Mouse (Mus musculus): ENCODE measurements around the gene Rxra.

Rxra gene

DNA sequence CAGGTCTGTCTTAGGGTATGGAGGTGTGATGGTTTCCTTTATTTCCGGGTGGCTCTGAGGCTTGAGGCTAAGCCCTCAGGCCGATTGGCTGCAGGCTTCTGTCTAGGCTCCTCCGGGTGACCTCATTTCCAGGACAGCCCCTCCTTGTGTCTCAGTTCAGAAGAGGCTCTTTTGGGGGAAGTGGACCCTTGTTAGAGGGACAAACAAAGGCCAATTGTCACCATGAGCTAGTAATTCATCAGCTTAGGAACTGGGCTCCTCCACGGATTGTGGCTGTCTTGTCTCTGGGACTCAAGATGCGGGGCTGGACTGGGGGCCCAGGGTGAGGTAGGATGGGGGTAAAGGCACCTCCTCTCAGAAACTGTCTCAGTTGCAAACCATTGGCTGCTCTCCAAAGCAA is 5.5 kb upstream of the Rxra start:
- no peak for DNase-seq (ENCODE audit: low spot score in 2 of 2)

DNA sequence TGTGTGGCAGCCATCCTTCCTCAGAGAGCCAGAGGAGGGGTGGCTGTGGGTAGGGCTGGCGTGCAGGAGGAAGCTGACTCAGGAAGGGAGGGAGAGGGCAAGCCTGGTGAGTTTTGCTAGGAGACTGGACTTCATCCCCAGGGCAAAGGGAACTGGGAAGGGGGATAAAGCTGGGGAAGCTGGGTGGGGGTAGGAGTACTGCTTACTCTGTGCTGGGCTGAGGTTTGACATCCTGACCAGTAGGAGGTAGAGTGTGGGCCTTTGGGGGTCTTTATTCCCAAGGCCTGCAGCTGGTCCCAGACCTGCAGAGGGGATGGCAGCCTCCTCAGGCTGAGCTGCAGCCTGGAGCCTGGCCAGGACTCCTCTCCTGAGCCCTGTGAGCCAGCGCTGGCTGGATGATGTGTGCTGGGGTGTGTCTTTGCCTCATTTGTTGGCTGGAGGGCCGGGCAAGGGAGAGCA is 4.6 kb upstream of the Rxra start:
- no peak for DNase-seq (ENCODE audit: low spot score in 2 of 2)

DNA sequence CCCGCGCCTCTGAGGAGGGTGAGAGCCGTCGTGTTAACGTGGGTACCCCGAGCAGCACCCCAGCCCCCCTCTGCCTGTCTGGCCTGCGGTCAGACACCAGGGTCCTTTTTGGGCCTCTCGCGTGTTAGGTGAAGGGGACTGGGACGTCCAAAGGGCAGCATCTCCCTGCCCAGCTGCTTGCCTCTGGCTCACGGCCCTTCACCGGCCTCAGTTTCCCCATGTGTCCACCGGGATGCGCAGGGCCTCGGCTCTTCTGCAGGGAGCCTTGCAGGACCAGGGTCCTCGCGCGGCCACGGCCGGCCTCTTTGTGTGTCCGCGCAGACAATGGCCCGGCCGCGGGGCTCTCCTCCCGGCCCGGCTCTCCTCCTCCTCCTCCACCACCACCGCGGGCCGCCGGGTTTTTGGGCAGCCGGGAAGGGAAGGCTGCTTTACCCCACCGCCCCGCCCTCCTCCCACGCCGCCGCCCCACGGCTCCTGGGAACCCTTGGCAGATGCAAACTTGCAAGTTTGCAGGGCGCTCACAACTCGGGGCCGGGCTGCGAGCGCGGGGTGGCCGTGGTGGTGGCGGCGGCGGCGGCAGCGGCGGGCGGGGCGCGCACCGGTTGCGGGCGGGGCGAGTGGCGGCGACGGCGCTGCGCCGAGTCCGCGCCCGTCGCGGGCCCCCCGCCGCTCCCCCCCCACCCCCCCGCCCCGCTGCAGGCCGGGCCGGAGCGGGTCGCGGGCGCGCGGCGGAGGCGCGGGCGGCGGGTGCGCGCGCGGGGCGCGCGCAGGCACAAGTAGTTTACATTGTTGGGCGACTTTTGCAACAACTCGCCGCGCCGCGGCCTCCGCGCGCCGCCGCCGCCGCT is 462 bp downstream of the Rxra start:
- DNase-seq (ENCODE audit: low spot score in 2 of 2) = peak; percentile 31 to 39

DNA sequence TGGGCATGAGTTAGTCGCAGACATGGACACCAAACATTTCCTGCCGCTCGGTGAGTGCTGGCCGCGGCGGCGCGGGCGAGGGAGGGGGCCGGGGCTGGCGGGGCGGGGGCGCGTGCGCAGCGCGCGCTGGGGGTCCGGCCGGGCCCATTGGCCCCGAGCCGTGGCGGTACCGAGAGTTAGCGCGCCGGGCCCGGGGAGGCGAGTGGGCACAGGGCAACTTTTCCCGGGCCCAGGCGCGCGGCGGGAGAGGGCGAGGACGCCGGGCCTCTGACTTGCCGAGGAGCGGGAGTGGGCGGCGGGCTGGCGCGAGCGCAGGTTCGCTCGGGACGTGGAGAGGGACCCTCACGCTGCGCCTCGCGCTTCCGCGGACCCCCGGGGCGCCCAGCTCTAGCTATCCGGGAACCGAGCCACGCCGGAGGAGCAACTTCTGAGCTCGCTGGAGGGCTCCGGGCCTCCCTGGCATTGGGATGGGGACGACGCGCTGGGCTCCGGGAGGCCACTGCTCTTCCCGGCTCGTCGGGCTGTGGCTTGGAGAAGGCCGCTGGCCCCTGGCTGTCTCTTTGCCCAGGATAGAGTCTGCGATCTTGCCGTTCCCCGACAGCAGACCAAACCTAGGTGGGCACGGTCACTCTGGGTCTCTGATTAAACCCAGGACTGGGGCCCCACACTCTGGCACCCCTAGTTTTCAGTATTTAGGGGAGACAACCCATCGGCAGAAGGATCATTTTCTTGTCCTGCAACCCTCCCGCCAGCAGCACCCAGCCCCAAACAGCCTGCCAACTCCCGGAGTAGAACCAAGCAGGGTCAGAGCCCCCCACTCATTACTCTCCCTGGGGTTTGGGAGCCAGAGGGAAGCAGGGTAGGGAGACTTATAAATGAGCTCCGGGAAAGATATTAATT is 1.4 kb downstream of the Rxra start:
- no peak for DNase-seq (ENCODE audit: low spot score in 2 of 2)

DNA sequence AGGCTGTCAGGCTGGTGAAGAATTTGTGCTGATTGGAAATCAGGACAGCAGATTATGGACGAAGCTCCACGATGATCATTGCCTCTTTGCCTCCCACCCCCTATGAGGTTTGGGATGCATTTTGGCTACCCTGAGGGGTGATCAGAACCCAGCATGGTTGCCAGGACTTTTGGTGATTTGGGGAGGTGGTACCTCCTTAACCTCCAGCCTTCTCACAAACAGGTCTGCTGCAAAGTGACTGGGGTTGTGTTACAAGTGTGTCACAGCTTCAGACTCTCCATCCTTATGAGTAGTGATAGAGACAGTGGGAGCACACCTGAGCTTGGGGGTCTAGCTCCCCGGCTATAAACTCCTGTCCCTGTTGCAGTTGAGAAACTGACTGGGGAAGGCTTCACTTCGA is 2.1 kb downstream of the Rxra start:
- DNase-seq (ENCODE audit: low spot score in 2 of 2) = no peak

DNA sequence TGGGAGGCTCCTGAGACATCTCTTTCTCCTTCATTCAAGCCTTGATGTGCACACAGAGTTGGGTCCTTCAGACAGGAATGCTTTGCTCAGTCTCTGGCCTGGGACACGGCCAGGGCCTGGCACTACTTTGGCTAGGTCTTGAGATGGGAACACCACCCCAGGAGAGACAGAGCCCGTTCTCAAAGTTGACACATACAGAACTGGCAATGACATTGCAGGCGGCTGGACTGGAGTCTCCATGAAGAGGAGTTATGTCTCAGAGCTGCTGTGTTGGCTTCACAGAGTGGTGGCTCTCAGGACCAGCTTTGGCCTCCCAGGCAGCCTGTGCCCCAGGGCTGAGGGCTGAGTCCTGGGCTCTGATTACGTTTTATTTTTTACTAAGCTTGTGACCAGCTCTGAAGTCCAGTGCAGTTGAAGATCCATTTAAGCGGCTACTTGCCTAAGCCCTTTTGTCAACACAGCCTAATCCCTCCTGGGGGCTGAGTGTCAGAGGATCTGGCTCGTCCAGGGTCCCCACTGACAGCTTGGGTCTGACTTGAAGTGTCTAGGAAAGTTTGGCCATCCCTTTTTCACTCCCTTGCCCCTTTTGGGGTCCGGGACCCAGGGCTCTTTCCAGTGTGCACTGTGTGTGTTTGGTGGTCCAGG is 2.7 kb downstream of the Rxra start:
- no peak for DNase-seq (ENCODE audit: low spot score in 2 of 2)

DNA sequence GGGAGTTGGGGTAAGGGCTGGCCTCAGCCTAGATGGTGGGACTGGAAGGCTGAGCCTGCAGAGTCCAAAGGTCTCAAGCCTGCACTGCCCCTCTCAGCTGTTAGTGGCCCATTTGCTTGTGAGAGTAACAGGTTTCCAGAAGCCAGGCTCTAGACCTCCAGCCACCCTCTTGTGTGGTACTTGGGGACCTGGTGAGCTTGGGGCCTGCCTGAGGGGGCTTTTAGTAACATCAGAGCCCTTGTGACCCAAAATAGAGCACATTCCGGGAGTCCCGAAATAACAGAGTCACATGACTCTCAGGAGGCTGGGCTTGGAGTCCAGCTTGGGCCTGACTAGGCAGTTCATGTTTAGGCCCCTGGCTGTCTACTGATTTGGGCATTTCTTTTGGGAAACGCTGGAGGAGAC is 3.4 kb downstream of the Rxra start:
- DNase-seq (ENCODE audit: low spot score in 2 of 2) = no peak

DNA sequence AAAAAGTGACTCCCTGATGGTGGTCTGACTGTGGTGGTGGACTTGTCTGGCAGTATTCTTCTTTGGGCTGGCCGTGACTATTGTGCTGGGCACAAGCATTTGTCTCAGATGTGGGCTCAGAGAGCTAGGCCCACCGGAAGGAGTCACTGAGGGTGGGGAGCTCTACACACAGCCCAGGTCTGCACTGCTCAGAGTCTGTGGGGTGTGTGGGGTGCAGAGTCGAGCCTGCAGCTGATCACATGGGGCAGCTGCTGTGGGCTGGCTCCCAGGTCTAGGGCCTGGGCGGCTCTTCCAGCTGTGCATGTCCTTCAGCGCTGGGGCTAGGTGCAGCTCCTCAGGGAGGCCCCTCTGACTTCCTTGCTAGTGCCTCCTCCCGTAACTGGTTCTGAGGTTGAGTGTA is 3.8 kb downstream of the Rxra start:
- DNase-seq (ENCODE audit: low spot score in 2 of 2) = no peak

DNA sequence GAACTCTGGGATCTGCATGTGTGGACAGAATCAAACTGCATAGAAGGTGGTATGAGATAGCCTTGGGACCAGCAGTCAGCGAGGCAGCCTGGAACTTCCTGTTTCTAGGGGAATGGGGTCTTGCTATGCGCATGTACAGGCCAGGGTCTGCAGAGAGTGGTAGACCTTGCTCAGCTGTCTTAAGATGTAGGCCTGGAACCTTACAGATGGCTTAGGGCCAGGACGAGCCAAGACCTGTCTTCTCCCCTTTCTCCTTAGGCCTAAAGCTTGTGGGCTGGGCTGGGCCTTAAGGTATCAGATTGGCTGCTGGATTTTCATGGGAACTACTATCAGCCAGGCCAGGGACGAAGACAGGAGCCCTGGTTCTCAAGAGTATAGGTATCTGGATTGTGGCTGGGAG is 4.4 kb downstream of the Rxra start:
- no peak for DNase-seq (ENCODE audit: low spot score in 2 of 2)

DNA sequence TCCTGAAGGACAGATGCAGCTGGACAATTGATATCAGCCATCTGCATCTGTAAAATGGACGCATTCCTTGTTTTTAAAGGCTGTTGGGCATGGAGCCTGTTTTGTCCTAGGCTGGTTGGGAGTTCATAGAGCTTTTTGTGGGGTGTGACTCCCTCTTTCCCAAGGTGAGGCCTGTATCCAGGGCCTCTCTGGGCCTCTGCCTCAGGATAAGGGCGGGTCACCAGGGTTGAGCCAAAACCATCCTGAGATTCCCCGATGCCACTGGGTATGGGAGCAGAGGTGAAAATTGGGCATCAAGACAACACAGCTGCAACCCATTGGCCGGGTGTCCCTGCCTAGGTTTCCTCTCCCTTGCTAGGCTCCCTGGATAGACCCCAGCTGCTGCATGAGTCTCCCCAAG is 5.2 kb downstream of the Rxra start:
- DNase-seq (ENCODE audit: low spot score in 2 of 2) = no peak

DNA sequence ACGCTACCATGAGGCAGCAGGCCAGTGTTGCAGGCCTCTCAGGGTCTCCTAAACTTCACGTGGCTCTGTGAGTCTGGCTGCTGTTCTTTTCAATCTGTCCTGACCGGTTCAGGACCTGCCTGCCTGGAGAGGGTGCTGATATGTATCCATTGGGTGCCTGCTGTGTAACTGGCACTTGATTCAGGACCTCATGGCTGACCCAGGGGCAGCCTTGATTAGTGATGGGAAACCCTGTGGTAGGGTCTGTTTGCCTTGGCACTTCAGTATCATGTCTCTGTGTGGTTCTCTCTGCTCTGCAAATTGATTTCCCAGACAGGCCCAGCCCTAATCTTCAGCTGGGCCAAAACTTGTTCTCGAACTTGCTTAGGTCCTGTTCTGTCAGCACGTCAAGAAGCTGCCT is 5.9 kb downstream of the Rxra start:
- DNase-seq (ENCODE audit: low spot score in 2 of 2) = no peak

DNA sequence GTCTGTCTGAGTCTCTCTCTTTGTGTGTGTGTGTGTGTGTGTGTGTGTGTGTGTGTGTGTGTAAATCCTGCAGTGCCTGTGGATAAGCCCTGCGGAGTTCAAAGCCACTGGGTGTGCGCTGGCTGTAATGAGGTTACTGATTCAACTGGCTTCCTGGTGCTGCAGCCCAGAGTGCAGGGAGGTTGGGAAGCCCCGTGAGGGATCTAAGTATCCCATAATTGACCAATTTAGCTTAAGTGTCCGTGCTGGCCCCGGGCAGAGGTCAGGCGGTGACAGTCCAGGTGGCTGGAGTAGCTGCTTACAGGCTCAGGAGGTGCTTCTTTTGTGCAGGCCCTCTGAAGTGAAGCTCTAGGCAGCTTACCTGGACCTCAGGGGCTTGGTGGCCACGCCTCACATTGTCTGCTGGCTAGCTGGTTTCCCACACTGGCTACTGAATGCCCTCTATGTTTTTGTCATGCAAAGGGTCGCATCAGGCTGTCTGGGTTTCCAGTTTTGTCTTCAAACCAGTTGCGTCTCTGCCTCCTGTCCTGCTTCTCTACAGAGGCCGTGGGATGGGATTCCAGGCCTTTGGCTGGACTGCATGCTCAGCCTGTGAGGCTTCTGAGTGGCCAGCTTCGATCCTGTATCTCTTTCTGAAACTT is 7.9 kb downstream of the Rxra start:
- no peak for DNase-seq (ENCODE audit: low spot score in 2 of 2)

DNA sequence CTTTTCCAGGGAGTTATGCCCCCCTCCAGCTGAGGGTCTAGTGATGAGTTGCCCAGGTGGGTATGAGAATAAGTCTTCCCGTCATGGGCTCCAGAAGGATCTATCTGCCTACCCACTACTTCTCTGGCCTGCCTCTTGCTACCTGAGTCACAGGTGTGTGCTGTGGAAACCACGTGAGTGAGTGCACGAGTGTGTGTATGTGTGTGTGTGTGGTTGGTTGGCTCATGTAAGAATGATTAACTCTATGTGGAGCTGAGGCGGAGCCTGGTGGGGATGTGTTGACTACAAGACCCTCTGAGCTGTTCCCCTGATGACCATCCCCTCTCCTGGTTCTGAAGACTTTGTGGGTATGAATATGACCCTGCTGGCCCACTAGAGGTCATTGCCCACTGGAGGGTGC is 9.7 kb downstream of the Rxra start:
- DNase-seq (ENCODE audit: low spot score in 2 of 2) = no peak

DNA sequence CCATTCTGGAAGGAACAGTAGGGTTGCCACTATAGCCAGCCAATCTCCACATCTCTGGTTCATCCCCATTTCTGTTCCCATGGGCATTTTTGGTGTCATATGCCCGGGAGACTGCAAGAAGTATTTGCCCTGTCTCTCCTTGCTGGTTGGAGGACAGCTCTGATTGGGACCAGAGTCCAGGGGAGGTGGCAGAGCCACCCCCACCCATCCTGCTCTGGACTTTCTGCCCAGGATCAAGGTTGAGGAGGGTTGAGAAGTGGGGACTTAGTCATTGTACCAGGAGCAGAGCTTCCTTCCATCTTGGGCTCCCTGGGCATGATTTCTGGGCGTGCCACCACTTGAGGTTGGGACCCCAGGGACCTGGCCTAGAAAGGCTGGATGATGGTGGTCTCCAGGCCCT is 10.1 kb downstream of the Rxra start:
- no peak for DNase-seq (ENCODE audit: low spot score in 2 of 2)

DNA sequence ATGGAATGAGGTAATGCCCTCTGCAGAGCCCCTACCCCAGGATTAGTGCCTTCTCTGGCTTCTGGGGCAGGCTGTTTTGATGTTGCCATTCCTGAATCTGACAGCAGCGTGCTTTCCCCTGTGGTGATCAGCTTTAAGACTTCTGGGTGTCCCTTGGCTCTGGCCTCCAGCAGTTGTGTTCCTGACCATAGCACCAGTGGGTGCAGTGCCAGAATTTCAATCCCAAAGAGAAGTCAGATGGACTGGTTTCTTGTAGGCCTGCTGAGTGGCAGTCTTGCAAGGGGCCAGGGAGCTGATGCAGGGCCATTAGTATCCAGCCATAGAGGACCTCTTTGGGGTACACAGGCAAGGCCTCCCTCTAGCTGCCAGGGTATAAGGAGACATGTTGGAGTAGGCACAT is 10.8 kb downstream of the Rxra start:
- DNase-seq (ENCODE audit: low spot score in 2 of 2) = no peak

DNA sequence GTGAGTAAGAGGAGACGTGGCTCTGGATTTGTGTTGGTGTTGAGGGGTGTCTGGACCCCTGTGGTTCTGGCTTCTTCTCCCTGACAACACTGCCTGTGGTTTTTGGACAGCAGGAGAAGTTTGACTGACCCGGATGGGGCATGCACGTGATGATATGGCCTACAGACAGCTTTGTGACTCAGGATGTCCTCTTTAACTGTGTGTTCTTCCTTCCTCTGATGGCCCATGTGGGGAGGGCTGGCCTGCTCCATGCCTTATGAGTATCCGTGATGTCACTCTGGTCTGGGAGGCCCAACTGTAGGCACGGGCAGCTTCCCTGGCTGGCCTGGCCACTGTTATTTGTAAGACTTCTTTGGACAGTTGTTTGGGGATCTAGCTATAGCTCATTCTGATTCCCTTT is 11.7 kb downstream of the Rxra start:
- no peak for DNase-seq (ENCODE audit: low spot score in 2 of 2)

DNA sequence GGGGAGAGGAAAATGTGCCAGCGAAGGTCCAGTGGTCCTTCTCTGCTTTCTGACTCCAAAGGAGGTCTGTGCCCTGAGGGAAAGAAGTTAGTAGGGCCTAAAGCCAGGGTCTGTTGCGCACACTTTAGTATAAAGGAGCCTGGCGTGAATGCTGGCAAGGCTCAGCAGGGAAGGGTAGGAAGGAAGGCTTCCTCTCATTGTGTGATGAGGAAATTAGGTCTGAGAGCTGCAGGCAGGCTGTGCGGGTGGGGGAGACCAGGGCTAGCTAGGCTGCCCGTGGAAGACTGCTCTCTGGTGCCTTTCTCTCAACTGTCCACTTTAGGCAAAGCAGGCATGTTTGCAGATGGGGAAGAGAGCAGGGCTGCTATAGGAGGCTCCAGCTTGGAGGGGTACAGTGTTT is 14.5 kb downstream of the Rxra start:
- DNase-seq (ENCODE audit: low spot score in 2 of 2) = no peak

DNA sequence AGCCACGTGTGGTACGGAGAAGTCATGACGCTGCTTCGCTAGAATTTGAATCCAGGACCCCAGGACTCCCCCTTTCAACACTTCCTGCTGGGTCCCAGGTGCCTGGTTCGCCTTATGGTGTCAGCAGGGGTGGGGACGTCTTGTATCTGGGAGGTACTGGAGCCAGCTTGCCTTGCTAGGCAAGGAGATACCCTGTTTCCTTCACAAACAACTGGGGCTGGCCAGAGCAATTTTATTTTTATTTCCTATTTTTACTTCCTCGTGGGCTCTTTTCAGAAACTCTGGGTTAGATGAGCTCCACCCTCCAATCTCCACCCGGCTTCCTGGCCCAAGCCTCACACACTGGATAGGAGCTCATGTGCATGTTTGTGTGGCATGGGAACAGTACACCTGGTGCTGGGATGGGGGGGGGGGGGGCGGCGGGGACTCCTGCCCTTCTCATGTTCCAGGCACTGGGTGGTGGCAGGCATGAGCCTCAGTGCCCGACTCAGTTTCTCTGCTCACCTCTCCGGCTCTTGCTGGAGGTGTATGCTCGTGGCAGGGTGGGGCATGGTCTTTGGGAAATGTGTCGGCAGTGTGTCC is 15.0 kb downstream of the Rxra start:
- DNase-seq (ENCODE audit: low spot score in 2 of 2) = no peak

DNA sequence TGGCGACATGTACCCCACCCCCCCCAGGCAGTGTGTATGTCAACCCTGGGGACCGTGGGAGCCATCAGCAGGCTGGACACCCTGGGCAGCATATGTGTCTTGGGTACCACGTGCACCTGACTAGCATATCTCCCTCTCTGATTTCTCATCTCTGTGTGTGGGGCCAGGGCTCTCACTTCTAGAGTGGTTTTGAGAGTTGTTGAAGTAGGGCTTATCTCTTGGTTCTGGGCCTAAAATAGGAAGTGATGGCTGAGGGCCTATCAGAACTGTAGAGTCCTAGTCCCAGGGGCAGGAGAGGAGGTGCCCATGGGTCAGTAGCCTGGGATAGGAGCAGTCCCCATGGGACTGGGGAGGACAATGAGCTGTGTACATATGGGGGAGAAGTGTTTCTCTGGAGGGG is 16.4 kb downstream of the Rxra start:
- no peak for DNase-seq (ENCODE audit: low spot score in 2 of 2)

DNA sequence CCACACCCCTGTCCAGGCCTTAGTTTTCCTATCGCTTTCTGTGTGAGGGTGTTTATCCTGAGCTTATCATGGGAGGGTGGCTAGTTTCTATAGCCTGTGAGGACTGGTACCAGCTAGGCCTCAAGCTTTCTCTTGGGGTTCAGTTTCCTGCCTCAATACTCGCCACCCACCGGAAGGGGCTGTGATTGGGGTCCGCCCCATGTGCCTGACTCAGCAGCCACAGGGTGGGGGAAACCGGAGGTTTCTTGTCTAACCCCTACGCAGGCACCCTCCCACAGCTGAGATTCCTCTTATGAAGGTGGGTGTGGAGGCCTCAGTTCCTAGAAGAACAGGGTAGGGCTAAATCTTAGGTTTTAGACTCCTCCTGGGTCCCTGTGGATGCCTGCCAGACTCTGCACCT is 17.4 kb downstream of the Rxra start:
- peak; percentile 38 to 48 for DNase-seq (ENCODE audit: low spot score in 2 of 2)

DNA sequence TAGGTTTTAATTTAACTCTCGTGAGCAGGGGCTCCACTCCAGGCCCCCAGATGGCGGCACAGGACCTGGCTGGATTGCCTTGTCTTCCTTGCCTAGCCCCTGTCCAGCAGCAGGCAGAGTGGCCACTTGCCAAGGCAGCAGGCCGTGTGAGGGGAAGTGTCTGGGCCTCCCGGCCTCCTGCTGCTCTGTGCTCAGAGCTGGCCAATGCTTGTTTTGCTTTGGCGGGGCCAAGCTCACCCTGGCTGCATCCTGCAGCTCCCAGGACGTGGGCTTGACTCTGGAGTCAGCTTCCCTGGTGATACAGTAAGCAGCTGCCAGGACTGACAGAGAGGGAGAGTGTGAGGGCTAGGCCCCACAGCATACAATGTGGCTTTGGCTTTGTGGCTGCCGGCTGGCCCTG is 23.3 kb downstream of the Rxra start:
- peak; percentile 34 to 39 for DNase-seq (ENCODE audit: low spot score in 2 of 2)

DNA sequence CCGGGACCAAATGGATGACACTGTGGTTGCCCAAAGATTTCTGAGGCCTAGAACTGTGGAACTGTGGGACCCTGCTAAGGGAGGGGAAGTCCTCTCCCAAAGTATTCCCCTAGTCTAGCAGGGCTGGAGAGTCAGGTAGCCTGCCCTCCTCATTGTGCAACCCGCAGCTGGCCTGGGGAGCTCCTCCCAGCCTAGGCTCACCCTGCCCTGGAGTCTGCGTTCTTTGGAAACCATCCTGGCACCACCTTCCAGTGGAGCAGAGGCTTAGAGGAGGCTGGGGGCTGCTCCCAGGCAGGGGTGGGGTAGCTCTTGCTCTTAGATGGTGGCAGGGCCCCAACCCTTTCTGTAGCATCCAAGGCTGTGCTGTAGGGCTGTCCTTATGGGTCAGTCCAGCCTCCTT is 26.0 kb downstream of the Rxra start:
- DNase-seq (ENCODE audit: low spot score in 2 of 2) = no peak
